Mouse (Mus musculus) liver, embryonic 14.5 days (tissue): ENCODE measurements around the gene Snf8.

ENCODE experiments used
- CTCF ChIP-seq: IDR thresholded peaks from 2 replicates; pipeline ENCODE4 v1.5.1; 2016; ENCODE audit warnings: antibody characterized with exemption, low read depth, control low read depth
- EP300 ChIP-seq: IDR thresholded peaks from 2 replicates; pipeline ENCODE4 v1.6.1; 2016; ENCODE audit warnings: antibody characterized with exemption, low read depth

DNA sequence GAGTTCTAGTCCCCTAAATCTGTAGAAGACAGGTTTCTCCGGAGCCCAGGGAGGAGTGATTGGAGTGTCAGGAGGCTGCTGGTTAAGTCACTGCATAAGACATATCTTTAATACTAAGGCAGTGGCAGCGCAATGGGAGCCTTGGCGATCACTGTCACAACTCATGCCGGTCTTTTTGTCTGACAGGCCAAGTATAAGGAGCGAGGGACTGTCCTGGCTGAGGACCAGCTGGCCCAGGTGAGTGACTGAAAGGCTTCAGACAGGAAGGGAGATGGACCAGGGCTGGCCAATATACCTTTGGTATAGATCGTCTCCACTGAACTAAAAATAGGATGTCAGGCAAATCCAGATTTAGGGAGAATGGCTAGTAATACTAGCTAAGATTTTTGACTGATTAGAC is 448 bp downstream of the Snf8 start:
- TF ChIP-seq EP300 (no peak), CTCF (no peak)
